Mouse (Mus musculus) thymus, postnatal 4 days (tissue): ENCODE data around the gene Iqcn.
A peak's percentile ranks its signal among the peaks of the same experiment; 100 is the strongest.

ENCODE experiments used
- DNase-seq: peaks from one replicate; pipeline ENCODE4 v3.0.0; 2021

Gene Iqcn

DNA sequence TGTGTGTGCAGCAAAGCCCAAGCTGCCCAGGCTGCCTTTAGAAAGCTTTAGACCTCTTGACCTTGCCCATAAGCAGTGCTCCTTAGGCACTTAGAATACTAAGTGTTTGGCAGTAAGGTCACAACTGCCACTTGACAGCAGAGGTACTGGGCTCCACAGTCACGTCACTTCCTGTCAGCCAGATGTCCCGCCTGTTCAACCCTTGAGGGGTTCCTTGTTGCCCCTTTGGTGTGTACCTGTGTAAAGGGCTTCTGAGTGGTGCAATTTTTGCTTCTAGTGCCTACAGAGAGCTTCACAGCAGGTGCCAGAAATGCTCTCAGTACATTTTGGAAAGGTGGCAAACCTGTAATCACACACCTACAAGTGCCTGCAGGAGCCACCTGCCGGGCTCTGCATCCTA lies 35.0 kb downstream of the Iqcn start:
- no peak for DNase-seq

- DNase-seq, result no peak
Observed at GRCm38 (mm10) chr8:70741661-70742060, 38.4 kb downstream of the Iqcn start.

DNA sequence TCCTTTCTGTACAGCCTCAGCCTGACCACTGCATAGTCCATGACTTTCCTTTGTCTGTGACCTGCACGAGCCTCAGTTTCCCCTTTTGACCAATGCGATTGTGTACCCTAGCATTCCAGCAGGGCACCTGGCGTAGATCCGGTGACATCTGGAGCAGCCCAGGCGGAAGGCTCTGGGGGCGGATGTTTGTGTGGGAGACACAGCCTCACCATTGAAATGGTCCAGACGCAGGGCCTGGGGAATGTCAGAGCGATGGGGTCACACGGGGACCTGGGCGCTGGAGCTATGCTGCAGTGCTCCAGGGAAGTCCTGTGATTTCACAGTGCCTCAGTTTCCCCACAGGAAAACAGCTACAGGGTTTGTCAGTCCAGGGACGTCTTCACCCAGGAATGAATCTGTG lies 38.9 kb downstream of the Iqcn start:
- DNase-seq, result no peak

- peak; percentile 48 for DNase-seq
Observed at GRCm38 (mm10) chr8:70742981-70743655, 39.9 kb downstream of the Iqcn start.

DNA sequence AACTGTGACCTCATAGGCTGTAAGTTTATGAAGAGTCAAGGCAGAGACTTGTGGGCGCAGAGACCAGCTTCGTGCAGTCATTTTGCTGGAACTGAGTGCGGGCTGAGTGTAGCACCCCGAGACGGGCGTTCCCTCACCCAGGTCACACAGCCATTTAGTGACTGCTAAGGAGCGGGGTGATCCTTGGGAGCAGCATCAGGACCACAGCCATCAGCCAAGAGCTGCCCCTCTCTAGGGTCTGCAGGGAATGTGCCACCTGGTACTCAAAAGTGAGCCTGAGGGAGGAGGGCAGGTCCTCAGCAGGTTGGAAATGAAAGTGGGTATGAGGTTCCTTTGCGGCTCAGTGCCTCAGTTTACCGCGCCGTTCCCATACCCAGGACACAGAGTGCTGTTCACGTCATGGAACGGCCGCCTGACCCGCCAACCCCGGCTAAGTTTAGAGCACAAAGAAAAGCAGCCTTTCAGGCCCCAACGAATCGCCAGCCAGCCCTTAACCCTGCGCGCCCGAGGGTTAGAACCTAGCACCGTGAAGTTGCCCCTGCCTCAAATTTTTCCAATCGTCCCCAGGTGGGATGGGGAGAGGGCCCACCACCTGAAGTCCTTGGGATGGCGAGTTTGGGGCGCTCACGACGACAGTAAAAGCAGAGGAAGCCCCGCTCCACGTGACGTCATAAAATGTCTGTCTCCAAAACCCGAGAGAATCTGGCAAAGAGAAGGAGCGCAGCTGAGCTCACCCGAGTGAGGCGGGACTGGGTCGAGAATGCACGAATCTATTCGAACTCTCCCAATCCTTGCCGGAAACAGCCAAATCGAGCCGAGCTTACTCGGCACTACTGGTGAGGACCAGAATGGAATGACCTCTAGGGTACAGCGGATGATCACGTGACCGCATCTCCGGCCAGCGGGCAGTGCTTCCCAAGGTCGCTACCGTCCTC lies 40.7 kb downstream of the Iqcn start:
- no peak for DNase-seq

- no peak for DNase-seq
Observed at GRCm38 (mm10) chr8:70744806-70745205, 41.5 kb downstream of the Iqcn start.

- DNase-seq, result no peak
Observed at GRCm38 (mm10) chr8:70745691-70746220, 42.5 kb downstream of the Iqcn start.

DNA sequence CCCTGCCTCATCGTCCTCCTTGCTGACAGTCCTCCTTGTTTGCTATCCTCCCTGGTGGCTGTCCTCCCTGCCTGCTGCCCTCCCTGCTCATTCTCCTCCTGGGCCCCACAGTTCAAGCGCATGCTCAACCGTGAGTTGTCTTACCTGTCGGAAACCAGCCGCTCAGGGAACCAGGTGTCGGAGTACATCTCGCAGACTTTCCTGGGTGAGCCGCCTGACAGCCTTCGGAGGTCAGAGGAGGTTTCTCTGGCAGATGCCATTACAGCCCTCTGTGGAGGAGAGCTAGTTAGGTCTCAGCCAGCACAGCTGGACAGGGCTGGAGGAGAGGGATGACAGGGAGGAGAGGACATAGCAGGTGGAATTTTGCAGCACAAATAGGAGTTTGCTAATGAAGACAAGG lies 43.4 kb downstream of the Iqcn start:
- no peak for DNase-seq

DNA sequence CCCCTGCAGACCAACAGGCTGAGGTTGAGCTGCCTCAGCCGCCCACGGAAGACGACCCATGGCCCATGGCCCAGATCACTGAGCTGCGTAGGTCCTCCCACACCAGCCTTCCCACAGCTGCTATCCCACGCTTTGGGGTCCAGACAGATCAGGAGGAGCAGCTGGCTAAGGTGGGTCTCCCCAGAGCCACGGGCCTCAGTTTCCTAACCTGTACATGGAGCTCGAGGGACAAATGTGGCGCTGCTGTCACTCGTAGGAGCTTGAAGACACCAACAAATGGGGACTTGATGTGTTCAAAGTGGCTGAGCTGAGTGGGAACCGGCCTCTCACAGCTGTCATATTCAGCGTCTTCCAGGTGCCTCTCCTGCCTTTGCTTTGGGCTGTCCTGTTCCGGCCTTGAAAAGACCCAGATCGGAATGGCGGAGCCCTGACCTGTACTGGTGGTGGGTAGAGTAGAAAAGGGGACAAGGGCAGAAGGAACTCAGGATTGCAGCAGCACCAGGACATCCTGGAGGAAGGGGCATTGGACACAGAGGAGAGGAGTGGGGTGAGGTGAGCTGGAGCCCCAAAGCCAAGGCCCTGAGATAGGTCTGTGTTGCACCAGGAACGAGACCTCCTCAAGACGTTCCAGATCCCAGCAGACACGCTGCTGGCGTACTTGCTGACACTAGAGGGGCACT lies 44.1 kb downstream of the Iqcn start:
- no peak for DNase-seq

- peak; percentile 6 for DNase-seq
Observed at GRCm38 (mm10) chr8:70748246-70749096, 45.2 kb downstream of the Iqcn start.

DNA sequence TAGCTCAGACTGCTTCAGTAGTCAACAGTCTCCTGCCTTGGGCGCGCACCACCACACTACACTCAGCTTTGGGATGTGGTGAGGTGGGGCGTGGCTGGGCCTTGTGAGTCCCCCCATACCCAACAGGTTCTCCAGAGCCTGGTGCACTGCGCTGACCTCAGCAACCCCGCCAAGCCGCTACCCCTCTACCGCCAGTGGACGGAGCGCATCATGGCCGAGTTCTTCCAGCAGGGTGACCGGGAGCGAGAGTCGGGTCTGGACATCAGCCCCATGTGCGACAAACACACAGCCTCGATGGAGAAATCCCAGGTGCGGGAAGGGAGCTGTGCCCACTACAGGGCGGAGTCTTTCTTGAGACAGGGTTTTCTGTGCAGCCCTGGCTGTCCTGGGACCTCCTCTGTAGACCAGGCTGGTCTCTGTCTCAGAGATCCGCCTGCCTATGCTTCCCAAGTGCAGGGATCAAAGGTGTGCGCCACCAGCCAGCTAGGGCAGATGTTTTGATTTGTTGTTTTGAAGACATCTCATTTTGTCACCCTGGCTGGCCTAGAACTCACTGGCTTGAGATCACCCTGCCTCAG lies 45.9 kb downstream of the Iqcn start:
- DNase-seq, result peak; percentile 12

- DNase-seq, result peak; percentile 4
Observed at GRCm38 (mm10) chr8:70750128-70750680, 46.9 kb downstream of the Iqcn start.

DNA sequence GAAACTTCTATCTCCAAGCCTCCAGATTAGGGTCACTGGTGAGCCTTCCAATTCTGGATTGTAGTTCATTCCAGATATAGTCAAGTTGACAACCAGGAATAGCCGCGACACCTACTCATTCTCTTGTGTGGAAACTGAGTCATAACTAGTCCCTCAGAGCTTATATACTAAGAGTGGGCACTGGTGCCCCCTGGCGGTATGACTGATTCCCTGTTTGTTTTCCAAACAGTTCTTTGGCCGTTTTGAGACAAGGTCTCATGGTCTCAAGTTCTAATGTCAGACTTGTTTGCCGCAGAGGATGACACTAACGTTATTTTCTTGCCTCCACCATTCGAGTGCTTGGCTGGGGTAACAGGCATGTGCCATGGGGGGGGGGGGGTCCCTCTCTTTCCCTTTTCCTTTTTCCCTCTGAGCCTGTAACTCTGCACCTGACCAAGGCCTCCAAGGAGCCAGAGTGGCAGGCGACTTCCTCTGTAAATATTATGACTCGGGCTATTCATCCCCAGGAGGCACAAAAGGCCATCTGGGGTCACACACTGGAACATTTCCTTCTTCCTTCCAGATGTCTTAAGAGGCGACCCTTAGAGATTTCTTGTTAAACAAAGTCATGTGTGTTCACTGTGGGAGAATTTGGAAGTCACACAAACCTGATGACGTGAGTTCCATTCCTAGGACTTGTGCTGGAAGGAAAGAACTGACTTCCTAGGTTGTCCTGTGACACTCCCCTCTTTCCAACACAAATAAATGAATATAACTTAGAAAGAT lies 48.9 kb downstream of the Iqcn start:
- DNase-seq, result peak; percentile 90

GRCm38 (mm10) chr8:70753151-70753550 lies 49.9 kb downstream of the Iqcn start:
- DNase-seq, result peak; percentile 75

DNA sequence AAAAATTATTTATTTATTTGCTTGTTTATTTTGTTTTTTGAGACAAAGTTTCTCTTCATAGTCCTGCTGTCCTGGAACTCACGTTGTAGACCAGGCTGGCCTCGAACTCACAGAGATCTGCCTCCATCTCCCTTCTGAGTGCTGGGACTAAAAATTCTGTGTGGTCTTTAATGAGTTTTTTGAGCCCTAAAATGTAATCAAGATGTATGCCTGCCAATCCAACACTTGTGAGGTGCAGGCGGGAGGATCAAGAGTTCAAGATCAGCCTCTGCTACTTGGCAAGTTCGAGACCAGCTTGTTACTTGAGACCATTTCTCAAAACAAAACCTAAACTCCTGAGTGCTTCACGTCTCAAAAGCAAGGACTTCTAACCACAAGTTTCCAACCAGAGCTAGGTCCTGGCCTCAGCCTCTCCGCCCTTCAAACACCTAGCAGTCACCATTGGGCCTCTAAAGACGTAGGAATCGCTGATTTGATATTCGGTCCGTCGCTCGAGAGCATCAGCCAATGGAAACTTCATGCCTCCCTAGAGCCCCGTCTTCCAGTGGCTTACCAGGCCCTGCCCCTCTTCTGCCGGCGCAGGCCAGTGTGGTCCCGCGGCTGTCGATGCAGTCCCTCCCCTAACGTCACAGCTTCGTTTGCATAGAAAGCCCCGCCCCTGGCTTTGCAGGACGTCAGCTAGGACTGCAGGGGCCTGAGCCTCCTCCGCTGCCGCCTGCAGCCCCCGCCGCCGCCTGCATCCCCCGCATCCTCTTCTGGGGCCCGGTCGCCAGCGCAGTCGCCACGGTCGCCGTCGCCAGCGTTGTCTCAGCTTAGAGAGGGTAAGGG lies 51.0 kb downstream of the Iqcn start, which contains the start of gene Rab3a:
TSS of gene Rab3a (plus strand) at position 637 of the 828 bp plus-strand sequence.
- DNase-seq, result peak; percentile 92

- DNase-seq, result peak; percentile 75
Observed at GRCm38 (mm10) chr8:70754871-70755660, 51.8 kb downstream of the Iqcn start.

DNA sequence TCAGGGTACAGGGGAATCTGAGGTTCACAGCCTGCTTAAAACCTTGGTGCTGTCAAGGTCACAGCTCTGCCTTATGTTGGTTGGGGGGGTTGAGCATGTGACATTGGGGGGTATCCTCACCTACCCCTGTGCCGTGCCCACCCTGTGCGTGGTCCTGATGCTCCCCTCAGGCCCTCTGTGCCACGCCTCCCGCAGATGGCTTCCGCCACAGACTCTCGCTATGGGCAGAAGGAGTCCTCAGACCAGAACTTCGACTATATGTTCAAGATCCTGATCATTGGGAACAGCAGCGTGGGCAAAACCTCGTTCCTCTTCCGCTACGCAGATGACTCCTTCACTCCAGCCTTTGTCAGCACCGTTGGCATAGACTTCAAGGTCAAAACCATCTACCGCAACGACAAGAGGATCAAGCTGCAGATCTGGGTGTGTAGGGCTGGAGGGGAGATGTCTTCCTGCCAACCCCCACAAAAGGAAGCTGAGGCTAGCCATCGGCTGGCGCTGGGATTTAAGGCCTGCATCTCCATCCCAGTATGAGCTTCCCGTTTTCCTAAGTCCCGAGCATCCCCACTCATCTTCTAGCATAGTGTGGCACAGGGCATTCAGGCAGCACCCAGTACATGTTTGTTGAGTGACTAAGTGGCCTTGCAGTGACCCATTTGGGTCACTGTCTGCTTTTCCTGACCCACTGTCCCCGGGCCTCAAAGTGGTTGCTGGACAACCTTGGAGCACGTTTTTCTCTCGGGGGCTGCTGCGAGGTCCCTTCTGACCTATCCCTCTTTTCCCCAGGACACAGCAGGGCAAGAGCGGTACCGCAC lies 52.6 kb downstream of the Iqcn start:
- DNase-seq, result peak; percentile 28

DNA sequence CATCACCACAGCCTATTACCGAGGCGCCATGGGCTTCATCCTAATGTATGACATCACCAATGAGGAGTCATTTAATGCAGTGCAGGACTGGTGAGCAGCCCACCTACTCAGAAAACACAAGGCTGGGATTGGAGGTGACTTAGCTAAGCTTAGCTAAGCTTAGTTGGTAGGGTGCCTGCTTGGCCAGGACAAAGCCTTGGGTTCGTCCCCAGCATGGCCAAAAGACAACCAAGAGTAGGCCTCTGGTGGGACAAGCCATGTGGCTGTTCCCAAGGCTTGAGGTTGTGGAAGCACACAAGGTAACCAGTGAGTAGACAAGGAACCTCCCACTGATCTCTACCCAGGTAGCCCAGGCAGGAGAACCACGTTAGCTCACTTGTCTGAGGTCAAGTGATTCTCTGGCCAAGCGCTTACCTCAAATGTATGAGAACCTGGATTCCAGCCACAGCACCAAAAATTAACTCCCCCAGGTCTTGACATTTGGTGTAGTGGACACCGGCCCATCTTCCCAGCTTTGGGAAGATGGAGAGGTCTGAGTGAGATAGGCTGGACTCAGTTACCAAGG lies 53.3 kb downstream of the Iqcn start:
- DNase-seq, result peak; percentile 12
